Mouse (Mus musculus) hindbrain, embryonic 11.5 days (tissue): ENCODE measurements around the gene Cacfd1. TPM values are rescaled to one million over a fixed set of nuclear protein-coding genes. Genes with fewer than 3 reads are reported as not detected.

ENCODE experiments used
- ATAC-seq: fragments of 200-750 bp; cut with Nextera tagmentation; 2 replicates; pipeline ENCODE4 v1.8.0; 2017; ENCODE audit warnings: mild to moderate bottlenecking, moderate TSS enrichment, moderate library complexity; ENCODE audit not compliant: low FRiP score
- DNase-seq: peaks from one replicate; pipeline ENCODE4 v3.0.0-alpha.2; 2015; ENCODE audit warnings: low spot score
- H3K27ac ChIP-seq: fragments of 300-500 bp; sonication (generic); 2 replicates; pipeline ENCODE4 v1.5.1; 2014; ENCODE audit warnings: mild to moderate bottlenecking, low read depth, low read length
- H3K27me3 ChIP-seq: fragments of 300-500 bp; sonication (generic); 2 replicates; pipeline ENCODE4 v1.6.1; 2014; ENCODE audit warnings: mild to moderate bottlenecking, low read length, moderate library complexity, mixed read lengths; ENCODE audit not compliant: control insufficient read depth, insufficient read depth
- H3K36me3 ChIP-seq: fragments of 300-500 bp; sonication (generic); 2 replicates; pipeline ENCODE4 v1.6.1; 2014; ENCODE audit warnings: mild to moderate bottlenecking, low read length, moderate library complexity, mixed read lengths; ENCODE audit not compliant: control insufficient read depth, insufficient read depth
- H3K4me1 ChIP-seq: fragments of 300-500 bp; sonication (generic); replicated peaks from 2 replicates; pipeline ENCODE4 v1.6.1; 2014; ENCODE audit warnings: low read length, mixed read lengths; ENCODE audit not compliant: control insufficient read depth, insufficient read depth
- H3K4me2 ChIP-seq: fragments of 300-500 bp; sonication (generic); replicated peaks from 2 replicates; pipeline ENCODE4 v1.6.1; 2014; ENCODE audit warnings: mild to moderate bottlenecking, low read depth, low read length
- H3K4me3 ChIP-seq: fragments of 300-500 bp; sonication (generic); 2 replicates; pipeline ENCODE4 v1.5.1; 2014; ENCODE audit warnings: low read depth, low read length
- H3K9ac ChIP-seq: fragments of 300-500 bp; sonication (generic); 2 replicates; pipeline ENCODE4 v1.6.1; 2014; ENCODE audit warnings: low read depth, low read length
- H3K9me3 ChIP-seq: fragments of 300-500 bp; sonication (generic); 2 replicates; pipeline ENCODE4 v1.6.1; 2016; ENCODE audit warnings: low read length; ENCODE audit not compliant: control insufficient read depth
- WGBS: fragments of 180-500 bp; shearing (Covaris S2); extraction: QIAGEN DNeasy Blood & Tissue Kit; methylation state at CpG from one replicate; pipeline ENCODE4 v1.1.7; 2014; 5-methylcytosine and 5-hydroxymethylcytosine counted together
- polyA plus RNA-seq: library from polyadenylated mRNA; unstranded; fragments of >200 nt; fragmentation: Nextera tagmentation; extraction: Ambion mirVana; gene quantifications from 2 replicates; pipeline ENCODE4 v1.2.1, GENCODE M21; 2014

The Cacfd1 gene
- polyA plus RNA-seq, 1 experiment from 2014 or later = 91.7 TPM

GRCm38 (mm10) chr2:26984179-26984578 lies 25.5 kb upstream of the Cacfd1 start:
- no peak overlapping the region for H3K4me2 ChIP-seq
- no peak for DNase-seq
- no peak for ATAC-seq
- no peak overlapping the region for H3K27ac ChIP-seq
- no peaks in the 10 kb centered on the region for H3K9me3 ChIP-seq
- 73% methylated on average over 2 of the region's 2 CpGs for WGBS
- no peaks in the 10 kb centered on the region for H3K4me1 ChIP-seq
- H3K27me3 ChIP-seq = no peaks in the 10 kb centered on the region
- H3K36me3 ChIP-seq = no peaks in the 10 kb centered on the region
- no peak overlapping the region for H3K4me3 ChIP-seq
- no peak overlapping the region for H3K9ac ChIP-seq

- no peak overlapping the region for H3K4me2 ChIP-seq
- no peaks in the 10 kb centered on the region for H3K4me1 ChIP-seq
- H3K9ac ChIP-seq = no peak overlapping the region
- 89% methylated on average over 5 of the region's 5 CpGs for WGBS
- no peaks in the 10 kb centered on the region for H3K36me3 ChIP-seq
- no peak for DNase-seq
- H3K4me3 ChIP-seq = no peak overlapping the region
- no peak for ATAC-seq
- H3K27me3 ChIP-seq = no peaks in the 10 kb centered on the region
- no peaks in the 10 kb centered on the region for H3K9me3 ChIP-seq
- H3K27ac ChIP-seq = no peak overlapping the region
Measured at GRCm38 (mm10) chr2:26984640-26985039, 25.1 kb upstream of the Cacfd1 start.

GRCm38 (mm10) chr2:26993936-26994335 lies 15.8 kb upstream of the Cacfd1 start:
- WGBS = 78% methylated on average over 3 of the region's 3 CpGs
- Histone ChIP-seq H3K4me1 (no peaks in the 10 kb centered on the region), H3K9me3 (no peaks in the 10 kb centered on the region), H3K9ac (no peak overlapping the region), H3K4me3 (no peak overlapping the region), H3K27ac (no peak overlapping the region), H3K27me3 (no peaks in the 10 kb centered on the region), H3K36me3 (no peaks in the 10 kb centered on the region), H3K4me2 (no peak overlapping the region)
- DNase-seq (no peak), ATAC-seq (no peak)

GRCm38 (mm10) chr2:26997498-26997897 lies 12.2 kb upstream of the Cacfd1 start:
- Histone ChIP-seq H3K36me3 (no peaks in the 10 kb centered on the region), H3K4me1 (no peaks in the 10 kb centered on the region), H3K27ac (no peak overlapping the region), H3K27me3 (no peaks in the 10 kb centered on the region), H3K9ac (no peak overlapping the region), H3K9me3 (no peaks in the 10 kb centered on the region), H3K4me3 (no peak overlapping the region), H3K4me2 (no peak overlapping the region)
- ATAC-seq (no peak), DNase-seq (no peak)
- WGBS = 92% methylated on average over 1 of the region's 1 CpGs

GRCm38 (mm10) chr2:26997993-26998392 lies 11.7 kb upstream of the Cacfd1 start:
- H3K9me3 ChIP-seq = no peaks in the 10 kb centered on the region
- ATAC-seq = no peak
- no peaks in the 10 kb centered on the region for H3K4me1 ChIP-seq
- no peak overlapping the region for H3K27ac ChIP-seq
- no peak overlapping the region for H3K4me2 ChIP-seq
- H3K36me3 ChIP-seq = no peaks in the 10 kb centered on the region
- WGBS = 93% methylated on average over 6 of the region's 7 CpGs
- no peaks in the 10 kb centered on the region for H3K27me3 ChIP-seq
- H3K9ac ChIP-seq = no peak overlapping the region
- no peak for DNase-seq
- H3K4me3 ChIP-seq = no peak overlapping the region

- H3K4me1 ChIP-seq = peaks cover 6% of the 10 kb centered on the region
- WGBS = 74% methylated on average over 4 of the region's 4 CpGs
- H3K4me3 ChIP-seq = no peak overlapping the region
- no peaks in the 10 kb centered on the region for H3K36me3 ChIP-seq
- no peak overlapping the region for H3K4me2 ChIP-seq
- ATAC-seq (no peak), DNase-seq (no peak)
- H3K27me3 ChIP-seq = no peaks in the 10 kb centered on the region
- H3K27ac ChIP-seq = no peak overlapping the region
- no peak overlapping the region for H3K9ac ChIP-seq
- H3K9me3 ChIP-seq = no peaks in the 10 kb centered on the region
Measured at GRCm38 (mm10) chr2:27006255-27006654, 3.5 kb upstream of the Cacfd1 start.

- H3K4me2 ChIP-seq = no peak overlapping the region
- H3K9me3 ChIP-seq = no peaks in the 10 kb centered on the region
- peaks cover 6% of the 10 kb centered on the region for H3K4me1 ChIP-seq
- DNase-seq = no peak
- WGBS = 81% methylated on average over 7 of the region's 7 CpGs
- ATAC-seq = no peak
- no peak overlapping the region for H3K4me3 ChIP-seq
- no peaks in the 10 kb centered on the region for H3K27me3 ChIP-seq
- H3K9ac ChIP-seq = no peak overlapping the region
- H3K27ac ChIP-seq = no peak overlapping the region
- no peaks in the 10 kb centered on the region for H3K36me3 ChIP-seq
Measured at GRCm38 (mm10) chr2:27007701-27008100, 2.0 kb upstream of the Cacfd1 start.

GRCm38 (mm10) chr2:27017802-27018201 lies 8.1 kb downstream of the Cacfd1 start:
- Histone ChIP-seq H3K4me1 (no peaks in the 10 kb centered on the region), H3K4me3 (no peak overlapping the region), H3K36me3 (peaks cover 10% of the 10 kb centered on the region; the same call in 1 of the 2 replicates), H3K9ac (no peak overlapping the region), H3K4me2 (no peak overlapping the region), H3K27me3 (no peaks in the 10 kb centered on the region), H3K9me3 (no peaks in the 10 kb centered on the region), H3K27ac (no peak overlapping the region)
- ATAC-seq = peak; percentile 64; the same call in 1 of the 2 replicates
- WGBS = 57% methylated on average over 5 of the region's 5 CpGs
- peak; percentile 84 for DNase-seq

GRCm38 (mm10) chr2:27019530-27019929 lies 9.8 kb downstream of the Cacfd1 start:
- Histone ChIP-seq H3K4me3 (no peak overlapping the region), H3K27me3 (no peaks in the 10 kb centered on the region), H3K9ac (no peak overlapping the region), H3K4me1 (no peaks in the 10 kb centered on the region), H3K4me2 (no peak overlapping the region), H3K27ac (no peak overlapping the region), H3K36me3 (0 out of 2 replicates have a peak, but pooled peaks cover 10% of the 10 kb centered on the region), H3K9me3 (no peaks in the 10 kb centered on the region)
- 88% methylated on average over 2 of the region's 2 CpGs for WGBS
- DNase-seq (no peak), ATAC-seq (no peak)
